Mouse (Mus musculus): Measurements from ENCODE around the gene Ccl22. TPM values are rescaled to one million over a fixed set of nuclear protein-coding genes. Genes with fewer than 3 reads are reported as not detected.

The Ccl22 gene
- total RNA-seq, 2 experiments from 2014 or later = not detected

DNA sequence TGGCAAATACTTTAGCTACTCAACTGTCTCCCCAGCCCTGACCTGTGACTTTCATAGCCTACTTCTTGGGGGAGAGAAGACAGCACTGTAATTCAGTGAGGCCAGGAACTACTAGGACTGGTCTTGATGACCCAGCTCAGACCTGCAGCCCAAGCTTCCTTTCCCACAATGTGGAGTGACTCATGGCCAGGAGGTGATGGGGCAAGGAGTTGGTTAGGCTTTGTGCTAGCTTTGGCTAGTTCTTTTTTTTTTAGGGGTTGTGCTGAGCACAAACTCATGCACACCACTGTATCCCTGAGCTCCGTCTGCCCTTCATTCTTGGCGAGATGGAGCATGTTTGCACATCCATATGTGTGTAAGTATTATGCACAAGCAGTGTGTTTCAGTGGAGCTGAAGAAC, 31.0 kb downstream of the Ccl22 start:
- no peak for DNase-seq
- intact Hi-C loops (cut with DNase I) = no loop called here

- no peak for DNase-seq
- intact Hi-C loops (cut with DNase I) = no loop called here
These were observed 32.6 kb downstream of the Ccl22 start for GRCm38 (mm10) chr8:94778036-94778435.

- peak in 1 of 2 experiments; percentile 29 for DNase-seq
- intact Hi-C loops (cut with DNase I) = no loop called here
These were observed 33.1 kb downstream of the Ccl22 start for GRCm38 (mm10) chr8:94778473-94778872.

DNA sequence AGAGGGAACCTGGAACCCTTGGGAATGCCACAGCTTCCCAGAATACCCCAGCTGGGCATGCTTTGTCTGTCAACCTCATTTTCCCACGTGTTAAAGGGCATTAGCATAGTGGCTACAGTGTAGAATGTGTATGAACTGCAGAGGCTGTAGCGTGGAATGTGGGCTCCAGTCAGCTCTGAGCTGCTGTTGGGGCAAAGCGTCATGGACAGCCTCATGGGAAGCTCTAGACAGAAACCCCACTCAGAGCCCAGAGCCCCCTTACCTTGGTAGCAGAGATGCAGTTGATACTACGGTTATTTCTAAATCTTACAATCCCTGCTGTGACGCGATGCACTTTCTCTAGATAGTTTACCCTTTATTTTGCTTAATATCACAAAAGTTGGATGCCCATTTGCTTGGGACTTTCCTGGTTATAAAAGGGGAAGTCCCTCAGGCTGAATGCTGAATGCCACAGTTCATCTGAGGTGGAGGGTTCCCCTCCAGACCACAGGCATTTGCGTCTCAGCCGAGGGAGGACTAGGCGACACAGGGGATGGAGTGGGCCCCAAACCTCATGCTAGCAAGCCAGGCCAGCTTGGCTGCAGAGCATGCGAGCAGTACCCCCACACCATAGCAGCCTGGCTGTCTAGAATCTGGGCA, 33.6 kb downstream of the Ccl22 start:
- intact Hi-C loops (cut with DNase I) = no loop called here
- DNase-seq = no peak

GRCm38 (mm10) chr8:94779534-94780294, 34.3 kb downstream of the Ccl22 start:
- DNase-seq = no peak
- intact Hi-C loops (cut with DNase I) = no loop called here

- no peak for DNase-seq
- intact Hi-C loops (cut with DNase I) = no loop called here
These were observed 35.2 kb downstream of the Ccl22 start for GRCm38 (mm10) chr8:94780491-94781154.

DNA sequence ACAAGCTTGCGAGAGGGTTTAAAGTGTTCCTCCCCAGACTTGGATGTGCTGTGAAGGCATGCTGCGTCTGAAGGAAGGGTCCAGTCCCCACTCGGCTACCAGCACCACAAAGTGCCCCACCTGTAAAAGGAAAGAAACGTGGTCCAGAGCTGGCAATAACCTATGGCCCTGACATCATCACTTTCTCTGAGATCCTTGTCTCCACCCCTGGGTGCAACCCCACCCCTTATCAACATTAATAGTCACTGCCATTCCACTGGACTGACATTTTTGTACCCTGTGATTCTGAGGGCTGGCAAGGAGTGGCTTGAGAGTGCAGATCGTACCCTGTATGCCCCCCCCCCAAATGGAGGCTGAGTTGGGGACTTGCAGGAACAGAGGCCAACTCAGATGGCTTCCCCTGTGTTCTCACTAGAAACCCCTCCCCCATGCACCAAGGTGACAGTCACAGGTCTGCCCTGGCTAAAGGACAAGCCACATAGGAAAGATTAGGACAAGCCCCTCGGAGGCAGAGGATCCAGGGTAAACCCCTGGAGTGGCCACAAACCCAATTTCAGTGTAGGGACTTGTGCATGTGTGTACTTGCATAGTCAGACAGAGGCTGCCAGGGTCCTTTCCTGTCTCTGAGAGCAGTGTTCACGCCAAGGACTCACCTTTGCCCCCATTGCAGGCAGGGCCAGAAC, 35.9 kb downstream of the Ccl22 start:
- intact Hi-C loops (cut with DNase I) = no loop called here
- DNase-seq = no peak

DNA sequence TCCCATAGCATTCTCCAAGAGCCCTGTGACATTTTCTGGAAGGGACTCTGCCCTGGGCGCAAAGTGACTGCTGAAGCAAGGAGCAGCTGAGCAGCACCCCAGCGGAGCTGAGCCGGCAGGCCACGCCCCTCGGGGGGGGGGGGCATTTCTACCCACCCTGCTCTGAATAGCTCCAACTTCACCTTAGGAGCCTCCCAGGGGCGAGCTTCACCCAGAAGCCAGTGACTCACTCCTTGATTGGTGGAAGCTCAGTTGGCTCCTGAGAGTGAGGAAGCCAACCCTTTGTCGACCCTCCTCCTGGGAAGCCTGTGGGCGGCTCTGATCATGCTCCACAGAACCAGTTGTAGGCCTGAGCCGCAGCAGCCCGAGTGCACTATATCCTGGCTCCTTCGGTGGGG, 36.4 kb downstream of the Ccl22 start:
- DNase-seq = no peak
- intact Hi-C loops (cut with DNase I) = no loop called here

DNA sequence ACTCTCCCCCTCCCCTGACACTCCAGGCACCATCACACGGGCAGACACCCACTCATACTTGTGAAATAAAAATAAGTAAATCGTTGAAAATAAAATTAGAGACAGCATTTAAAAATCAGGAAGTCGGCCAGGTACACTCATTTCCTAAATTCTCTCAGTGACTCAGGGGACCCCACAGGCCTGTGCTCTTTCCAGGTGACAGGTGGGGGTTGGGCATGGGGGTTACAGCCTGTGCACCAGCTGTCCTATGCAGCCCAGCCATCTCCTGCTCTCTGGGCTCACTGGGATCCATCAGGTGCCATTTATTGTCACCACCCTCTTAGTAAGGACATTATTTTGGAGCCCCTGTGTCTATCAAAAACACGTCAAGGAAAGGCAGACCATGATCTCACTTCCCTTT, 38.5 kb downstream of the Ccl22 start:
- no peak for DNase-seq
- intact Hi-C loops (cut with DNase I) = loop anchor here (2.0 kb wide), 1 partner anchor 29 kb away; no protein-coding TSS in a partner anchor

- DNase-seq = peak; percentile 43 to 44
These were observed 40.0 kb downstream of the Ccl22 start for GRCm38 (mm10) chr8:94785247-94785985.

DNA sequence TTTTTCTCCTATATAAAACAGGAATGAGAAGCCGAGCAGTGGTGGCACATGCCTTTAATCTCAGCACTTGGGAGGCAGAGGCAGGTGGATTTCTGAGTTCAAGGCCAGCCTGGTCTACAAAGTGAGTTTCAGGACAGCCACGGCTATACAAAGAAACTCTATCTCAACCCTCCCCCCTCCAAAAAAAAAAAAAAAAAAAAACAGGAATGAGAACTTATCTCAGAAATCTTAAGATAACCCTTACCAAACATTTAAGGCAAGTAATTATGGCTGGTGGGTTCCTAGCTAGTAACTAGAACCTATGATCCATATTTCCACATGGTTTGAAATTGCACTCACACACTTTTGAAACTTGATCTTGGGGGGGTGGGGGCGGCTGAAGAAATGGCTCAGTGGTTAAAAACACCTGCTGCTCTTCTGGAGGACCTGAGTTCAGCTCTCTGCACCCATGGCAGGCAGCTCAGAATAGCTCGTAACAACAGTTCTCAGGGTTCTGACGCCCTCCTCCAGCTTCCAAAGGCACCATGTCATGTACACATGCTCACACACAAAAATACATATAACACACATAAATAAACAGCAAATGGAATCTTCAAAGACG, 40.7 kb downstream of the Ccl22 start:
- intact Hi-C loops (cut with DNase I) = loop anchor here (2.0 kb wide), 1 partner anchor 27 kb away; no protein-coding TSS in a partner anchor

More at GRCm38 (mm10) chr8:94785247-94785985, 40.0 kb downstream of the Ccl22 start:
- intact Hi-C loops (cut with DNase I) = loop anchor here (2.0 kb wide), 1 partner anchor 27 kb away; no protein-coding TSS in a partner anchor

GRCm38 (mm10) chr8:94787524-94788501, 42.4 kb downstream of the Ccl22 start:
- intact Hi-C loops (cut with DNase I) = no loop called here
- peak in 1 of 2 experiments; percentile 20 for DNase-seq

More for the DNA sequence above, 40.7 kb downstream of the Ccl22 start:
- no peak for DNase-seq

DNA sequence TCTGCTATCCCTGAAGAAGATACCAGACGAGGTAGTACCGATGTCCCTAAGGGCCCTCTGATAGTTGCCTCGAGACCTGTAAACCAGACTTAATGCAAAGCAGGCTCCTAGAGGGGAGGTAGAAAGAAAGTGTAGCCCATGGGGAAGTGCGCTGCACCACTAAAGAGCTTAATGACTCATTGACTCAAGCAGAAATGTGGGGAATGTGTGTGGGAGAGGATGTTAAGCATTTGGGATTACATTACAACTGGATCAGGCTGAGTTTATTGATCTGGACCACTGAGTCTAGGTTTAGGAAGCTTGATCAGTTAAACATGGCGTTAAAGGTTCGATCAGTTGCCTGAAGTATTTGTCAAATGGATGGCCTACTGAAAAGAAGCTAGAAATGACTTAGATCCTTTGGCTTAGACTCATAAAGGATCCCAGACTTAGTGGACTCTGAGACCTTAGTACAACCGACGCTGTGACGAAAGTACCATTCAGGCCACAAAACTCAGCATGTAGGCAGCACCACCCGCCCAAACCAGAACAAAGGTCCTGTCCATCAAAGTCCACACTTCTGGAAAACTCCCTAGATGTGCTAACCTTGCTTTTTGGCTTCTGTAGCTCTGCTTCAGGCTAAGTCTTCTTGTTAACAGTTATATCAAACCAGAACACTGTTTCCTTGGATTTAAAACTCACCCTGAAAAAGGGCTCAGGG, 44.0 kb downstream of the Ccl22 start:
- intact Hi-C loops (cut with DNase I) = no loop called here
- no peak for DNase-seq

DNA sequence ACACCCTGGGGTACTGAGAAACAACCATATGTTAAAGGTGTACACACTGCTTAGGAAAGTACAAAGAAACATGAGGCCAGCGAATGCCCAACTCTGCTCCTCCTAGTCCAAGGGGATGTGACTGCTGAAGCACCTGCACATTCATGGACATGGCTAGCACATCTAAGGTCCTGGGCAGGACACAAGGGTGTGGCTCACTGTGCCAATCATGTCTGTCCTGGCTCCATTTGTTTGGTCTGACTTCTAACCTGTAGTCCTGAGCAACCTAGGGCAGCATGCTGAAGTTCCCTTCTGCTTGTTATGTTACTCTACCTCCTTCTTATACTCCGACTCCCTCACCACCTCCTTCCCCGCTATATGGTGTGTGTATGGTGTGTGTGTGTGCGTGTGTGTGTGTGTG, 49.0 kb downstream of the Ccl22 start:
- intact Hi-C loops (cut with DNase I) = no loop called here

GRCm38 (mm10) chr8:94794782-94795181, 49.4 kb downstream of the Ccl22 start:
- DNase-seq = no peak
- intact Hi-C loops (cut with DNase I) = no loop called here

More for the DNA sequence above, 49.0 kb downstream of the Ccl22 start:
- DNase-seq = no peak

DNA sequence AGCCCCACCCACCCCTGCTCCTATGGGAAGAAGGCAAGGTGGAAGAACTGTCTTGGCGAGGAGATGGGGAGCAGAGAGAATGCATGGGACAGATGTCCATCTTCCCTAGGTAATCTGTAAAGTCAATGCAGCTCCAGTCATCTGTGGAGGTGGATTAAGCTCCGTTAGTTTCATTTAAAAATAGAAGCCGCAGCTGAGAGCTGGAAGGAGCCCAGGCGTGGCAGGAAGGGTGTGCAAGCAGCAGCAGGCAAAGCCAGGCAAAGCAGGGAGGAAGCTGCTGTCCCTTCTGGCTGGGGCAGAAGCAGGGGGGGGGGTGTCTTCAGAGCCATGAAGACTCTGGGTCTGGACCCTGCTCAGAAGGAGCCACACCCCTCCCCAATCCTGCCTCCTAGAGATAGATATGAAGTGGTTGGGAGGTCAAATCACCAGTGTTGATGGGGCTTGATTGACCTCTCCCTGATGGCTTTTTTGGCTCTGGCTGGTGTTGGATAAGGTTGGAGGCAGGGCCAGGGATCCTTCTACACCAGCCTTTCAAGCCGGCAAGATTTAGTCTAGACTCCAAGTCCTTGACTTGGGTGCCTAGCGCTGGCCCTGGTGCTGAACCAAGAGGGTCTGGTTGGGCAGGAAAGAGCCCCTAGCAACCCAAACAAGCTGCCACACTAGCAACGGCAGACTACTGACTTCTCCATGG, 55.0 kb downstream of the Ccl22 start:
- intact Hi-C loops (cut with DNase I) = no loop called here
- no peak for DNase-seq

Measured in heart, postnatal 36 days (tissue).